Mouse (Mus musculus): ENCODE measurements around the gene Snupn. TPM values are rescaled to one million over a fixed set of nuclear protein-coding genes. Genes with fewer than 3 reads are reported as not detected.
"Not testable (repeated sequence)": the region's sequence is repeated elsewhere in the genome, so short reads cannot be mapped to it uniquely, and the experiment has no call there.

Snupn gene
- polyA plus RNA-seq, 1 experiment from 2014 or later, result 24.6 TPM

GRCm38 (mm10) chr9:56937223-56938160, 13.2 kb upstream of the Snupn start, which contains the start of gene Imp3:
Gene Imp3, plus strand, starts transcription at chr9:56937475.
- Histone ChIP-seq H3K9ac (peak within 1 kb of the TSS; percentile 87), H3K4me3 (peak within 1 kb of the TSS; percentile 97), H3K4me2 (peak within 1 kb of the TSS; percentile 75), H3K36me3 (no peaks in the 10 kb centered on the region), H3K9me3 (no peaks in the 10 kb centered on the region), H3K27ac (peak within 1 kb of the TSS; percentile 90), H3K27me3 (no peaks in the 10 kb centered on the region), H3K4me1 (peaks cover 15% of the 10 kb centered on the region)
- under 1% methylated on average over 73 of the region's 73 CpGs for WGBS
- peak; percentile 93 for ATAC-seq (ENCODE audit: borderline replicate concordance, extremely low read depth, low FRiP score, low TSS enrichment)

GRCm38 (mm10) chr9:56938374-56938773, 12.3 kb upstream of the Snupn start:
- Histone ChIP-seq H3K9ac (peak overlapping the region; percentile 87), H3K4me2 (peak overlapping the region; percentile 75), H3K4me1 (peaks cover 15% of the 10 kb centered on the region), H3K4me3 (peak overlapping the region; percentile 97), H3K9me3 (no peaks in the 10 kb centered on the region), H3K27ac (peak overlapping the region; percentile 90), H3K36me3 (no peaks in the 10 kb centered on the region), H3K27me3 (no peaks in the 10 kb centered on the region)
- no peak for ATAC-seq (ENCODE audit: borderline replicate concordance, extremely low read depth, low FRiP score, low TSS enrichment)
- under 1% methylated on average over 7 of the region's 7 CpGs for WGBS

GRCm38 (mm10) chr9:56947481-56947880, 3.2 kb upstream of the Snupn start:
- peaks cover 12% of the 10 kb centered on the region for H3K4me1 ChIP-seq
- H3K9ac ChIP-seq; H3K36me3 ChIP-seq; ATAC-seq (ENCODE audit: borderline replicate concordance, extremely low read depth, low FRiP score, low TSS enrichment); H3K4me3 ChIP-seq; H3K27ac ChIP-seq; H3K4me2 ChIP-seq; H3K27me3 ChIP-seq; H3K9me3 ChIP-seq: not testable (repeated sequence)
- WGBS, result 26% methylated on average over 3 of the region's 3 CpGs

GRCm38 (mm10) chr9:56948699-56949098, 2.0 kb upstream of the Snupn start:
- H3K4me1 ChIP-seq, result peaks cover 12% of the 10 kb centered on the region
- not testable (repeated sequence) for H3K27ac ChIP-seq; ATAC-seq (ENCODE audit: borderline replicate concordance, extremely low read depth, low FRiP score, low TSS enrichment); H3K27me3 ChIP-seq; H3K4me2 ChIP-seq; H3K9ac ChIP-seq; H3K9me3 ChIP-seq; H3K4me3 ChIP-seq; H3K36me3 ChIP-seq
- 67% methylated on average over 5 of the region's 5 CpGs for WGBS

GRCm38 (mm10) chr9:56949767-56950166, 911 bp upstream of the Snupn start:
- Histone ChIP-seq H3K4me2 (peak overlapping the region; percentile 78), H3K9me3 (no peaks in the 10 kb centered on the region), H3K27me3 (no peaks in the 10 kb centered on the region), H3K9ac (0 out of 2 replicates have a peak overlapping the region, but pooled peaks have one; percentile 18), H3K4me1 (peaks cover 12% of the 10 kb centered on the region), H3K4me3 (peak overlapping the region; percentile 58), H3K27ac (no peak overlapping the region), H3K36me3 (no peaks in the 10 kb centered on the region)
- WGBS, result 19% methylated on average over 13 of the region's 13 CpGs
- no peak for ATAC-seq (ENCODE audit: borderline replicate concordance, extremely low read depth, low FRiP score, low TSS enrichment)

- WGBS, result 94% methylated on average over 1 of the region's 1 CpGs
- H3K36me3 ChIP-seq, result 0 out of 2 replicates have a peak, but pooled peaks cover 3% of the 10 kb centered on the region
- no peaks in the 10 kb centered on the region for H3K27me3 ChIP-seq
- H3K9ac ChIP-seq, result no peak overlapping the region
- H3K4me1 ChIP-seq, result peaks cover 14% of the 10 kb centered on the region
- no peak overlapping the region for H3K4me3 ChIP-seq
- H3K9me3 ChIP-seq, result no peaks in the 10 kb centered on the region
- H3K4me2 ChIP-seq, result no peak overlapping the region
- no peak overlapping the region for H3K27ac ChIP-seq
- no peak for ATAC-seq (ENCODE audit: borderline replicate concordance, extremely low read depth, low FRiP score, low TSS enrichment)
These were observed 2.9 kb downstream of the Snupn start for GRCm38 (mm10) chr9:56953562-56953961.

GRCm38 (mm10) chr9:56956966-56957675, 6.4 kb downstream of the Snupn start:
- Histone ChIP-seq H3K4me3 (no peak overlapping the region), H3K4me2 (no peak overlapping the region), H3K9ac (no peak overlapping the region), H3K9me3 (no peaks in the 10 kb centered on the region), H3K4me1 (0 out of 2 replicates have a peak, but pooled peaks cover 4% of the 10 kb centered on the region), H3K27me3 (no peaks in the 10 kb centered on the region), H3K27ac (peak overlapping the region; percentile 47; the same call in 1 of the 2 replicates), H3K36me3 (peaks cover 5% of the 10 kb centered on the region; the same call in 1 of the 2 replicates)
- 42% methylated on average over 7 of the region's 7 CpGs for WGBS
- ATAC-seq (ENCODE audit: borderline replicate concordance, extremely low read depth, low FRiP score, low TSS enrichment), result peak; percentile 74; the same call in 1 of the 2 replicates

- WGBS, result 96% methylated on average over 2 of the region's 2 CpGs
- Histone ChIP-seq H3K36me3 (peaks cover 5% of the 10 kb centered on the region; the same call in 1 of the 2 replicates), H3K27me3 (no peaks in the 10 kb centered on the region), H3K4me1 (0 out of 2 replicates have a peak, but pooled peaks cover 2% of the 10 kb centered on the region), H3K4me2 (no peak overlapping the region), H3K27ac (no peak overlapping the region), H3K4me3 (no peak overlapping the region), H3K9me3 (no peaks in the 10 kb centered on the region), H3K9ac (no peak overlapping the region)
- ATAC-seq (ENCODE audit: borderline replicate concordance, extremely low read depth, low FRiP score, low TSS enrichment), result no peak
These were observed 8.0 kb downstream of the Snupn start for GRCm38 (mm10) chr9:56958689-56959088.

- Histone ChIP-seq H3K4me3 (no peak overlapping the region), H3K36me3 (peaks cover 13% of the 10 kb centered on the region; the same call in 1 of the 2 replicates)
These were observed 10.9 kb downstream of the Snupn start for GRCm38 (mm10) chr9:56961591-56961990.

GRCm38 (mm10) chr9:56970158-56970557, 19.5 kb downstream of the Snupn start:
- no peaks in the 10 kb centered on the region for H3K9me3 ChIP-seq
- H3K4me2 ChIP-seq, result no peak overlapping the region
- no peaks in the 10 kb centered on the region for H3K4me1 ChIP-seq
- ATAC-seq (ENCODE audit: borderline replicate concordance, extremely low read depth, low FRiP score, low TSS enrichment), result no peak
- WGBS, result 72% methylated on average over 2 of the region's 2 CpGs
- no peak overlapping the region for H3K27ac ChIP-seq
- no peak overlapping the region for H3K4me3 ChIP-seq
- H3K9ac ChIP-seq, result no peak overlapping the region
- H3K27me3 ChIP-seq, result no peaks in the 10 kb centered on the region
- no peaks in the 10 kb centered on the region for H3K36me3 ChIP-seq

More at GRCm38 (mm10) chr9:56961591-56961990, 10.9 kb downstream of the Snupn start:
- H3K9ac ChIP-seq, result no peak overlapping the region
- H3K4me1 ChIP-seq, result 0 out of 2 replicates have a peak, but pooled peaks cover 2% of the 10 kb centered on the region
- WGBS, result 88% methylated on average over 3 of the region's 3 CpGs
- no peaks in the 10 kb centered on the region for H3K9me3 ChIP-seq
- H3K4me2 ChIP-seq, result no peak overlapping the region
- no peaks in the 10 kb centered on the region for H3K27me3 ChIP-seq
- no peak for ATAC-seq (ENCODE audit: borderline replicate concordance, extremely low read depth, low FRiP score, low TSS enrichment)
- no peak overlapping the region for H3K27ac ChIP-seq

- 76% methylated on average over 8 of the region's 8 CpGs for WGBS
- no peak for ATAC-seq (ENCODE audit: borderline replicate concordance, extremely low read depth, low FRiP score, low TSS enrichment)
- H3K9ac ChIP-seq, result no peak overlapping the region
- H3K36me3 ChIP-seq, result no peaks in the 10 kb centered on the region
- H3K27me3 ChIP-seq, result no peaks in the 10 kb centered on the region
- H3K4me2 ChIP-seq, result no peak overlapping the region
- no peak overlapping the region for H3K4me3 ChIP-seq
- H3K9me3 ChIP-seq, result no peaks in the 10 kb centered on the region
- H3K27ac ChIP-seq, result no peak overlapping the region
- no peaks in the 10 kb centered on the region for H3K4me1 ChIP-seq
These were observed 23.4 kb downstream of the Snupn start for GRCm38 (mm10) chr9:56973960-56974524.

All from lung, embryonic 15.5 days (tissue).